In the genomic region with DNA sequence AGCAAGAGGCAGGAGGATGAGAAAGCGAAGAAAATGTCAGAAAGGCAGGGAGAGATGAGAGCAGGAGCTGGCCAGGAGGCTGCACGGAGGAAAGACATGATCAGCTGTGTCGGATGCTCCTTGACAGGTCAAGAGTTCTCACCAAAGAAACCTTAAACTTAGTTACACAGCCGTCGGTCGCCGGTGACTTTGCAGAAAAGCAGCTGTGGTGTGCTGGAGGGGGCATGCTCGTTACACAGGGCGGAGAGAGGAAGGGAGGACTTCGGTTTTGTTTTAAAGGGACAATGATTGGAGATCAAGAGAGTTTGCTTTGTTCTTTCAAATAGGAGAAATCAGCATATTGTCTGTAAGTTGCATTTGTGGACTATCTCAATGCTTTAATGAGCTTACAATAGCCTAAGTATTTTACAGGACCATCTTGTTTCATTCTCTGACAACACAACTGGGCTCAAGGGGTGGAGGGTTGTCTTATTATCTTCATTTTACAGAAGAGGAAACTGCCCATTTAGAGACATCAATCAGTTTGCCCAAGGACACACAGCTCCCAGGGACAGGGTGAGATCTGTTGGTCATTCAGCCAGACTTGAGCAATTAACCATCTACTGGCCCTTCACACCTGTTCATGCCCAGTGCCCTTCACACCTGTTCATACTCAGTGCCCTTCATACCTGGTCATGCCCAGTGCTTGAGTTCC, we compare ENCODE assay signal across 16 mouse cellular contexts.
DNase-seq lines count a peak whose midpoint lies in the region; ATAC-seq and TF ChIP-seq lines count a peak whose summit lies in the region.
"Had no signal": no experiment of that assay in that cellular context is flagged by ENCODE, and none has a peak within 500 bp of the region (broad histone marks: within the 10 kb centered on the region; RNA-seq: fewer than 3 reads in every experiment).

No protein-coding gene starts in this region.

- H3K27ac ChIP-seq in heart, embryonic 10.5 days: peak overlapping the region; percentile 76
- no peak overlapping the region for H3K27ac ChIP-seq in liver, embryonic 14.5 days
- no peak overlapping the region for H3K27ac ChIP-seq in thymus, adult 2 months (ENCODE audit: control insufficient read depth, insufficient read depth, low read length)
- H3K27ac ChIP-seq: hindbrain, postnatal 0 days; stomach, postnatal 0 days had no signal

- TF ChIP-seq POLR2A in thymus, adult 2 months (IDR thresholded peaks at IDR 0.05; ENCODE audit: control insufficient read depth, extremely low read depth, insufficient read depth, low read length, poor library complexity): no peak

- no peak for DNase-seq in heart, embryonic 10.5 days (ENCODE audit: low spot score)
- no peak for DNase-seq in heart, postnatal 36 days
- DNase-seq in ES-CJ7 (ENCODE audit: low read depth, low spot score): peak; percentile 30
- DNase-seq in liver, embryonic 14.5 days (ENCODE audit: low read depth in 3 of 3, low spot score in 3 of 3): no peak
- no peak for DNase-seq in adrenal gland, adult 8-10 months
- DNase-seq in testis, postnatal 14 days (ENCODE audit: low spot score): no peak
- DNase-seq in thymus, adult 2 months: no peak
- DNase-seq: adrenal gland, postnatal 36 days; cerebellum, adult 9-11 months; heart, postnatal 10 days; kidney, adult 18-20 months; kidney, postnatal 4 days; lung, adult 18-20 months had no signal

- 36% methylated on average over 10 of the region's 10 CpGs for WGBS in heart, embryonic 10.5 days
- 5% methylated on average over 10 of the region's 10 CpGs for WGBS in liver, embryonic 14.5 days (ENCODE audit: insufficient replicate concordance)
- 6% methylated on average over 10 of the region's 10 CpGs for WGBS in thymus, adult 2 months

- H3K9me3 ChIP-seq in heart, embryonic 10.5 days: no peaks in the 10 kb centered on the region
- no peaks in the 10 kb centered on the region for H3K9me3 ChIP-seq in liver, embryonic 14.5 days (ENCODE audit: control insufficient read depth, low read length)

- no peak for TF ChIP-seq EP300 in liver, embryonic 14.5 days (IDR thresholded peaks at IDR 0.05; ENCODE audit: low read depth)

- H3K4me2 ChIP-seq in liver, embryonic 14.5 days (ENCODE audit: low read depth): peak overlapping the region; percentile 56

- peaks cover 23% of the 10 kb centered on the region; the same call in 1 of the 2 replicates for H3K36me3 ChIP-seq in heart, embryonic 10.5 days
- no peaks in the 10 kb centered on the region for H3K36me3 ChIP-seq in liver, embryonic 14.5 days (replicated peaks; ENCODE audit: control insufficient read depth, insufficient read depth, low read depth)
- no peaks in the 10 kb centered on the region for H3K36me3 ChIP-seq in thymus, adult 2 months (ENCODE audit: control insufficient read depth, insufficient read depth, low read length)

- no peaks in the 10 kb centered on the region for H3K27me3 ChIP-seq in heart, embryonic 10.5 days (ENCODE audit: insufficient read depth, poor library complexity, severe bottlenecking)
- H3K27me3 ChIP-seq in liver, embryonic 14.5 days (ENCODE audit: control insufficient read depth, insufficient read depth, low read length): no peaks in the 10 kb centered on the region
- no peaks in the 10 kb centered on the region for H3K27me3 ChIP-seq in thymus, adult 2 months (ENCODE audit: control insufficient read depth, insufficient read depth, low read length)

- intact Hi-C loops in heart, postnatal 36 days (cut with DNase I): no loop called here

- H3K4me3 ChIP-seq in heart, embryonic 10.5 days: 0 out of 2 replicates have a peak overlapping the region, but pooled peaks have one; percentile 4
- H3K4me3 ChIP-seq in liver, embryonic 14.5 days (ENCODE audit: insufficient read depth in 1 of 2, low read depth in 2 of 2, low read length in 2 of 2): peak overlapping the region in 1 of 2 experiments; percentile 32; a peak in 1 of 4 replicates
- no peak overlapping the region for H3K4me3 ChIP-seq in thymus, adult 2 months (ENCODE audit: control insufficient read depth, insufficient read depth, low read length)

- TF ChIP-seq CTCF in liver, embryonic 14.5 days (IDR thresholded peaks at IDR 0.05; ENCODE audit: low read depth): no peak
- TF ChIP-seq CTCF in thymus, adult 2 months (IDR thresholded peaks at IDR 0.05; ENCODE audit: borderline replicate concordance, control insufficient read depth, extremely low read depth, insufficient read depth, low read length, poor library complexity): no peak

- H3K4me1 ChIP-seq in heart, embryonic 10.5 days: peaks cover 44% of the 10 kb centered on the region
- H3K4me1 ChIP-seq in liver, embryonic 14.5 days (replicated peaks; ENCODE audit: control insufficient read depth in 2 of 2, insufficient read depth in 2 of 2, low read length in 1 of 2): peaks cover 27 to 37% of the 10 kb centered on the region in 2 experiments
- H3K4me1 ChIP-seq in thymus, adult 2 months (replicated peaks; ENCODE audit: control insufficient read depth, insufficient read depth, low read length): no peaks in the 10 kb centered on the region

- peak overlapping the region; percentile 23; the same call in 1 of the 2 replicates for H3K9ac ChIP-seq in liver, embryonic 14.5 days (replicated peaks)

- ATAC-seq in common myeloid progenitor, adult 5-6 weeks (replicated peaks; ENCODE audit: low read depth, poor library complexity, severe bottlenecking): peak; percentile 73
- peak; percentile 69 for ATAC-seq in liver, embryonic 14.5 days (ENCODE audit: insufficient read depth)
- ATAC-seq: hindbrain, postnatal 0 days had no signal
